Mouse (Mus musculus) limb, embryonic 15.5 days (tissue): Measurements from ENCODE around the gene Tmem132a. TPM values are rescaled to one million over a fixed set of nuclear protein-coding genes. Genes with fewer than 3 reads are reported as not detected.

Source experiments
- ATAC-seq: fragments of 200-750 bp; cut with Nextera tagmentation; 2 replicates; pipeline ENCODE4 v1.8.0; 2017; ENCODE audit warnings: low read depth, moderate TSS enrichment; ENCODE audit not compliant: insufficient number of reproducible peaks, low FRiP score, low TSS enrichment
- H3K27ac ChIP-seq: fragments of 300-500 bp; sonication (generic); 2 replicates; pipeline ENCODE4 v1.5.1; 2015; ENCODE audit warnings: moderate library complexity, mild to moderate bottlenecking, inconsistent platforms
- H3K27me3 ChIP-seq: fragments of 300-500 bp; sonication (generic); 2 replicates; pipeline ENCODE4 v1.6.1; 2015; ENCODE audit warnings: inconsistent platforms
- H3K36me3 ChIP-seq: fragments of 300-500 bp; sonication (generic); 2 replicates; pipeline ENCODE4 v1.6.1; 2015; ENCODE audit warnings: inconsistent platforms
- H3K4me1 ChIP-seq: fragments of 300-500 bp; sonication (generic); 2 replicates; pipeline ENCODE4 v1.6.1; 2015; ENCODE audit warnings: inconsistent platforms
- H3K4me2 ChIP-seq: fragments of 300-500 bp; sonication (generic); 2 replicates; pipeline ENCODE4 v1.6.1; 2015; ENCODE audit warnings: mild to moderate bottlenecking, inconsistent platforms
- H3K4me3 ChIP-seq: fragments of 300-500 bp; sonication (generic); 2 replicates; pipeline ENCODE4 v1.5.1; 2015; ENCODE audit warnings: mild to moderate bottlenecking, inconsistent platforms
- H3K9ac ChIP-seq: fragments of 300-500 bp; sonication (generic); 2 replicates; pipeline ENCODE4 v1.6.1; 2015; ENCODE audit warnings: inconsistent platforms
- H3K9me3 ChIP-seq: fragments of 300-500 bp; sonication (generic); 2 replicates; pipeline ENCODE4 v1.6.1; 2016; ENCODE audit warnings: inconsistent platforms
- WGBS: fragments of 180-500 bp; shearing (Covaris S2); methylation state at CpG from one replicate; pipeline ENCODE4 v1.1.7; 2015; 5-methylcytosine and 5-hydroxymethylcytosine counted together
- polyA plus RNA-seq: library from polyadenylated mRNA; unstranded; fragments of >200 nt; fragmentation: Nextera tagmentation; extraction: Ambion mirVana; gene quantifications from 2 replicates; pipeline ENCODE4 v1.2.1, GENCODE M21; 2015

Tmem132a gene
- polyA plus RNA-seq, 1 experiment from 2014 or later, result 67.4 TPM

DNA sequence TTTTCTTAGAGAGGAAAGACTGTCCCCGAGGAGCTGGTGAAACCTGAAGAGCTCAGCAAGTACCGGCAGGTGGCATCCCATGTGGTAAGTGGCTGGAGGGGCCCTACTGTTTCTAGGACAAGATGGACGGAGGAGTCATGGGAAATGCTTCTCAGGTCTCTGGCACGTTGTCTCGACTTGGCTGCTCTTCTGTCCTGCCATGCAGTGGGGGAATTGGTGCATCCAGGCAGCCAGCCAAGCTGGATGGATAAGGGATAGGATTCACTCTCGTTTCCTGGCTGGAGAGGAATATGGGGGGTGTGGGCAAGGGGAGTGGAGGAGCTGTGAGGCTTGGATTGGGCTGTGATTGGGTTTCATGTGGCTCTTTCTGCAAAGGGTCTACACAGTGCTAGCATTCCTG is 30.6 kb upstream of the Tmem132a start:
- peaks cover 15% of the 10 kb centered on the region for H3K4me1 ChIP-seq
- 75% methylated on average over 6 of the region's 6 CpGs for WGBS
- peaks cover 72% of the 10 kb centered on the region for H3K36me3 ChIP-seq

DNA sequence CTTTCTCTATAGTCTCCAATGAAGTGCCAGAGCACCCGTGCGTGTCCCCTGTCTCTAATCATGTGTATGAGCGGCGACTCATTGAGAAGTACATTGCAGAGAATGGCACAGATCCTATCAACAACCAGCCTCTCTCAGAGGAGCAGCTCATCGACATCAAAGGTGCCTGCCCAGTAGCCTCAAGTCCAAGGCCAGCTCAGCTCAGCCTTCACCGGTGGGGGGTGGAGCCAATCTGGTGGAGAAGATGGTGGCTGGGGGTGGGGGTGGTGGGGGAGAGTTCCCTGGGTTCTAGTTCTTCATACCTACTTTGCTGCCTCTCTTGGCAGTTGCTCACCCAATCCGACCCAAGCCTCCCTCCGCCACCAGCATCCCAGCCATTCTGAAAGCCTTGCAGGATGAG is 27.8 kb upstream of the Tmem132a start:
- no peak overlapping the region for H3K4me2 ChIP-seq
- no peak overlapping the region for H3K9ac ChIP-seq
- H3K9me3 ChIP-seq, result no peaks in the 10 kb centered on the region
- peaks cover 13% of the 10 kb centered on the region for H3K4me1 ChIP-seq
- no peak overlapping the region for H3K27ac ChIP-seq
- no peaks in the 10 kb centered on the region for H3K27me3 ChIP-seq
- no peak overlapping the region for H3K4me3 ChIP-seq
- peaks cover 45% of the 10 kb centered on the region for H3K36me3 ChIP-seq
- 86% methylated on average over 8 of the region's 8 CpGs for WGBS
- ATAC-seq, result no peak

More for the DNA sequence above, 30.6 kb upstream of the Tmem132a start:
- 0 out of 2 replicates have a peak overlapping the region, but pooled peaks have one; percentile 13 for H3K27ac ChIP-seq
- no peak overlapping the region for H3K4me2 ChIP-seq
- ATAC-seq, result no peak
- no peaks in the 10 kb centered on the region for H3K9me3 ChIP-seq
- no peak overlapping the region for H3K9ac ChIP-seq
- no peak overlapping the region for H3K4me3 ChIP-seq
- no peaks in the 10 kb centered on the region for H3K27me3 ChIP-seq

DNA sequence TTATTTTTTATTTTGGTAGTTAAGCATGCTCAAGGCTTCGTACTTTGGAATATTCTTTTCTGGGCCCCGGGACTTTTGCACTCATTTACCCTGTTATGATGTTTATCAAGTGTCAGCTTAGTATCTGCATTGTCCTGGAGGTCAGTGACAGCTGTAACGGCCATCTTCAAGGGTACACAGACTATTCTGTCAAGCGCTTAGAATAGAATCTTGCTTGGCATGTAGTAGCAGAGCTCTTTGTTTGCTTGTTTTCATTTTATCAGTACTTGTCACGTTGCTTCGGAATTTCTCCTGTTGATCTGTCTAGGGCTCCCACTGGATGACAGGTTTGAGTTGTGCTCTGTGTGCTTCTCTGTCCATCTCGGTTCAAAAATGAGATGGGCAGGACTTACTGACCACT is 27.1 kb upstream of the Tmem132a start:
- peak overlapping the region; percentile 83 for H3K4me3 ChIP-seq
- H3K9me3 ChIP-seq, result no peaks in the 10 kb centered on the region
- no peak overlapping the region for H3K9ac ChIP-seq
- no peaks in the 10 kb centered on the region for H3K27me3 ChIP-seq
- H3K4me2 ChIP-seq, result peak overlapping the region; percentile 74; the same call in 1 of the 2 replicates
- no peak overlapping the region for H3K27ac ChIP-seq
- 83% methylated on average over 7 of the region's 7 CpGs for WGBS
- ATAC-seq, result no peak
- H3K4me1 ChIP-seq, result peaks cover 13% of the 10 kb centered on the region
- H3K36me3 ChIP-seq, result peaks cover 39% of the 10 kb centered on the region

DNA sequence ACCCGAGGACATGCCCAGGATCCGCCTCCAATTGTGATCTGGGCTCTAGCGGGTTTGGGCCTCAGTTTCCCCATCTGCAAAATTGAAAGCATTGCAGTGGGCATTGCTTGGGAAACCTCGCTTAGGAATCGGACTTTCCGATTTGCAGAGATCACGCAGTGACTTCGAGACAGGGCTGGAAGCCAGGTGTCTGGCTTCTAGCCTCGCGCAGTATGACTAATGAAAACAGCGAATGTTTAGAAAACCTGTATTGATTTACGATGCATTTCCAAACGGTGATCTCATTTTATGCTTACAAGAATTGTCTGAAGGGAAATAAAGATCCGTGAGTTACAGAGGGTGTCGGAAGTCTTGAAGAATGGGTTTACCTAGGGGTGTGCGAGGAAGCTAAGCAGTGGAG is 26.0 kb upstream of the Tmem132a start:
- H3K27me3 ChIP-seq, result no peaks in the 10 kb centered on the region
- under 1% methylated on average over 16 of the region's 16 CpGs for WGBS

DNA sequence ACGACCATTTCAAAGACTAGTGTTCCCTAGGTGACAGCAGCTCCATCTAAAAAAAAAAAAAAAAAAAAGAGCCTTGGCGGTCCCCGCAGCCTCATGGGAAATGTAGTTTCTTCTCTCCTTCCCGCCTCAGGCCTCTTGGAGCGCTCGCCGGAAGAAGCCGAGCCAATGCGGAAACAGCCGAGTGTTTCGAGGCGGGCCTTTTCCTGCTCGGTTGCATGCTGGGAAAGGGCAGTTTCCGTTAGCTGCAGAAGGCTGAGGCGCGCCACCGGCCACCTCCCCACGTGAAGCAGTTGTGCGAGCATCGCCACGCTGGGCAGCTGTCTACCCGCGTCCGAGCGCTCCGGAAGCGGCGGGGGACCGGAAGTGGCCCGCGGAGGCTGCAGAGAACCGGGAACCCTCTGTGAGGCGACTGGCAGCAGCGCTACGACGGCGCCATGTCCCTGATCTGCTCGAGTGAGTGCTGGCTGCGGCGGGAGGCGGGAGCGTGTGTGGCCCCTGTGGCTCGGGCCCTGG is 25.3 kb upstream of the Tmem132a start, which contains the start of gene Prpf19:
Gene Prpf19, plus strand, starts transcription at position 216 of the 513 bp plus-strand sequence.
- peak within 1 kb of the TSS; percentile 74 for H3K4me2 ChIP-seq
- under 1% methylated on average over 43 of the region's 43 CpGs for WGBS
- no peaks in the 10 kb centered on the region for H3K9me3 ChIP-seq
- peaks cover 13% of the 10 kb centered on the region for H3K4me1 ChIP-seq
- peak within 1 kb of the TSS; percentile 90 for H3K9ac ChIP-seq
- peak within 1 kb of the TSS; percentile 83 for H3K4me3 ChIP-seq
- H3K36me3 ChIP-seq, result peaks cover 21% of the 10 kb centered on the region
- ATAC-seq, result peak; percentile 92
- peak within 1 kb of the TSS; percentile 94 for H3K27ac ChIP-seq
- no peaks in the 10 kb centered on the region for H3K27me3 ChIP-seq

More for the DNA sequence above, 26.0 kb upstream of the Tmem132a start:
- Histone ChIP-seq H3K36me3 (peaks cover 28% of the 10 kb centered on the region), H3K4me3 (peak overlapping the region; percentile 83), H3K4me2 (peak overlapping the region; percentile 74), H3K9ac (peak overlapping the region; percentile 90), H3K9me3 (no peaks in the 10 kb centered on the region), H3K27ac (peak overlapping the region; percentile 94), H3K4me1 (peaks cover 13% of the 10 kb centered on the region)
- no peak for ATAC-seq

DNA sequence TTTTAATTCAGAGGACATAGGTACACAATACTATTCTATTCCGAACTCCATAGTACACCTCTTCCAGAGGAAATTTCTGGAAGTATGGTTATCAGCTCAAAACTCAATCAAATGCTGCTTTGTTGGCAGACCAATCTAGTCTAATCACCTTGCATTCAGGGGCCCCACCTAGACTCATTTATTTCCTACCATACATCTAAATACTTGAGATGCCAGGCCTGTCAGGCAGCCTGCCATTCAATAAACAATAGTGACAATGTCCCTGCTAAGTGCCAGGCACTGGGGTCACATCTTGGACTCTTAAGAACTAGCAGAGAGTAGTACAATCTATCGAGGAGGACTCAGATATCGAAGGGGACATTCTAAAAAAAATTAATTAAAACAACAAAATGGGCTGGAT is 22.5 kb upstream of the Tmem132a start:
- 90% methylated on average over 3 of the region's 3 CpGs for WGBS

DNA sequence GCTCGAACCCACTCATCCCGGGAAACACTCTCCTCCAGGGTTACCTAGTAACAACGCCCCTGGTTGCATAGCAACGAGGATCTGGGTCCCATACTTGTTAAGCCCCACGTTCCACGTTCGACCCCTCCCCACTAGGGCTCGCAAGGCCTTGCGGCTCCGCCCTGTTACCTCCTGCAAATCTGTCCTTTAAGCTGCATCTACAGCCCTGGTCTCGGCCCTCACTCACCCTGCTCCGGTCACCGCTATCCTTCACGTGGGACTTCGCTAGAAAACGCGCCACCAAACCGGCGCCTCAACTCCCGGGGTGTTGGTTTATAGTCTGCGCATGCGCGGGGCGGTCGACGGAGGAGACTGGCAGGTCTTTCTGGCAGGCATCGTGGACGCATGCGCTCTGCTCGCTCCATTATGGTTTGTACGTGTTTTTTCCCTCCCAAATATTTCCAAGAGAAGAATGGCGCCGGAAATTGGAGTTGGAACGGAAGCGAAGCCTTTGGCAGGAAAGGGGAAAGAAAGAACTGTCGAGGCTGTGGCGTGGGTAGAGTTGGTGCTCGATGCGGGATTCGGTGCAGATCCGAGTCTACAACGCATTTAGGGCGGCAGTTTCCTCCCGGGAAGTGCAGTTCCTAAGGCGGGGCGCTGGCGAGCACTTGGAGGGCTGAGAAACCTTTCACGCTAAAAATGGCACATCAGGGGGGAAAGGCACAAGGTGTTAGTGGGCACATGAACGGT is 11.8 kb upstream of the Tmem132a start, which contains the start of gene Tmem109:
Gene Tmem109, minus strand, starts transcription at position 576 of the 729 bp plus-strand sequence.
- H3K27ac ChIP-seq, result peak within 1 kb of the TSS; percentile 98
- peak within 1 kb of the TSS; percentile 91 for H3K4me2 ChIP-seq
- H3K4me3 ChIP-seq, result peak within 1 kb of the TSS; percentile 68
- H3K9ac ChIP-seq, result peak within 1 kb of the TSS; percentile 60
- peaks cover 17% of the 10 kb centered on the region for H3K4me1 ChIP-seq
- under 1% methylated on average over 49 of the region's 49 CpGs for WGBS
- H3K36me3 ChIP-seq, result 0 out of 2 replicates have a peak, but pooled peaks cover 7% of the 10 kb centered on the region
- ATAC-seq, result peak; percentile 86
- no peaks in the 10 kb centered on the region for H3K27me3 ChIP-seq
- no peaks in the 10 kb centered on the region for H3K9me3 ChIP-seq

More for the DNA sequence above, 22.5 kb upstream of the Tmem132a start:
- no peaks in the 10 kb centered on the region for H3K36me3 ChIP-seq
- no peak overlapping the region for H3K27ac ChIP-seq
- ATAC-seq, result no peak
- no peak overlapping the region for H3K4me2 ChIP-seq
- H3K9me3 ChIP-seq, result no peaks in the 10 kb centered on the region
- H3K4me3 ChIP-seq, result no peak overlapping the region
- H3K4me1 ChIP-seq, result peaks cover 13% of the 10 kb centered on the region
- no peaks in the 10 kb centered on the region for H3K27me3 ChIP-seq
- no peak overlapping the region for H3K9ac ChIP-seq

DNA sequence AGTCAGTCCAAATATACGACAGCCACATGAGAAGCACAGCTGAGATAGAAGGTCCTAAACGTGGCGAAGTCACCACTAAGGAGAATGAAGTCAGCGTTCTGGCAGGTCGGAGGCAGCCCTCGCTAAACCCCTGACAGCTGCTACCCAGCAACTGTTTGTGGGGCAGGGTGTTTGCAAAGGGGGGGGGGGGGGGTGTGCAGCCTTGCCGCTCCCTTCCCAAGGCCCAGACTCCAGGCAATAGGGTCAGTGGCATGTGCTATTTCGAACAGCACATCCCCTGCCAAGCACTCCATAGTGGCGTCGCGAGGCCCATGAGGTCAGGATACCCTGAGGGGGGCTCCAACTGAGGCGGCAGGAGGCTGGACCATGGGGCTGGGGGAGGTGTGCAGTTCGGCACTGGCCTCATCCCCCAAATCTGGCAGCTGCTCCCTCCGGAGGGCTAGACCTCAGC is 11.3 kb upstream of the Tmem132a start:
- Histone ChIP-seq H3K9ac (peak overlapping the region; percentile 60), H3K36me3 (0 out of 2 replicates have a peak, but pooled peaks cover 7% of the 10 kb centered on the region), H3K27ac (peak overlapping the region; percentile 98), H3K4me3 (peak overlapping the region; percentile 68), H3K4me1 (peaks cover 17% of the 10 kb centered on the region), H3K4me2 (peak overlapping the region; percentile 91), H3K9me3 (no peaks in the 10 kb centered on the region), H3K27me3 (no peaks in the 10 kb centered on the region)
- WGBS, result 3% methylated on average over 13 of the region's 14 CpGs
- ATAC-seq, result peak; percentile 48

DNA sequence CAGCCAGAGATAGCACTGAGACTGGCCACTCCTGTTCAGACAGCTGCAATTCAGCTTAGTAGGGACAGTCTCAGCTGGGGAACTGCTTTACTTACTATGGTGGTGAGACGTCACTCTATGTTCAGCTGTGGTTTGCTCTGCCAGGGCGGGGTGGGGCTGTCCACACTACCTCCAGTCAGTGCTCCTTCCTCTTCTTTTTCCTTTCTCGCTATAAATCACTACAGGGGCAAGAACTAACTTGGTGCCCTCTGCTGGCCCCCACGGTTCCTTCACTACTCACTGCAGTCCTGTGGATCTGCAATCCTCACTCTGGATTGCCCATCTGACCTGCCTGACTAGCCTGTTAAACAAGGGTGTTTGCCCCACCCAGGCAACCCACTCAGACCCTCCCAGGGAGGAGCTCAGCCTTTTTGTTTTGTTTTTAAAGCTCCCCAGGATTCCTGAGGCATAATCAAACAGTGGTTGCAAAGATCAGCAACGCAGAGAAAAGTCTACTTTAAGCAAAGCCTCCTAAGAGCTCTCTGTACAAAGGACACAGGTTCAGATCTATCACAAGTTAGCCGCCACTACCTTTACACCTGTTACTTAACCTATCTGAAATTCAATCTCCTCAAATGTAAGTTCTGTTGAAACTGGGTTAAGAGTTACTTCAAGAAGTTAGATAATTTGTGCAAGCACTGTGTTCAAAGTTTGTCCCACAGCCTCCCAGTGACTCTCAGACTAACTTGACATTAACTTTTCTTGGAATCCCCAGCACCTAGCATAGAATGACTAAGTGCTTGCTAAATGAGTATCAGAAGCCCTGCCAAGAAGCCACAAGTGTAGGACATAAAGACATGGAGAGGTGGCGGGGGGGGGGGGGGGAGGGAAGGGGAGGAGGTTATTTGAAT is 10.6 kb upstream of the Tmem132a start:
- 0 out of 2 replicates have a peak, but pooled peaks have one; percentile 15 for ATAC-seq
- peak overlapping the region; percentile 60; the same call in 1 of the 2 replicates for H3K9ac ChIP-seq

DNA sequence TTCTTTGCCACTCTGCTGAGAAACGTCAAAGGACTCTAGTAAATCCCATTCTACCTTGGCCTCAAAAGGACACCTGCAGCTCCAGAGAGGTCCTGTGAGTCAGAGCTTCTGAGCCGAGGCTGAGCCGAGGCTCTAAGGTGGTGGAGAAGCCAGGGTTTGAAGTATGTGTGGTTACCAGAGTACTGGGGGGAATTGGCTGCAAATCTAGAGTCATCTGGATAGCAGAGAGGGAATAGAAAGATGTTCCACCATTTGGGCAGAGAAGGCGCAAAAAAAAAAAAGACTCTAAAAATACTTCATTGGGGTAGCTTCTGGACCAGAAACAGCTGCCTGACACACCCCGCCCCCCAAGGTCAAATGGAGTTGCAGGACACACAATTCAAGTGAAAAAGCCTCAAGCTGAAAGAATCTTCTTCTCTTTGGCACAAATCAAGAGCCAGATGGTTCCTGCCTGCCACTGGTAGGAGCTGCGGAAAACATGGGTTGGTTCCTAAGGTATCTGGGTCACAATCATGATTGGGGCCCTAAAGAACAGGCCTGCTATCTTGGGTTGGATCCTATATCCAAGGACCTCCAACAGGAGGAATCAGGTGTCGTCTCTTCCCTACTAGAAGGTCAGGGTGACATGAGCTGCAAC is 8.6 kb upstream of the Tmem132a start:
- Histone ChIP-seq H3K27ac (no peak overlapping the region), H3K27me3 (no peaks in the 10 kb centered on the region), H3K4me2 (no peak overlapping the region), H3K4me1 (peaks cover 17% of the 10 kb centered on the region), H3K36me3 (peaks cover 22% of the 10 kb centered on the region), H3K4me3 (no peak overlapping the region), H3K9me3 (no peaks in the 10 kb centered on the region), H3K9ac (no peak overlapping the region)
- WGBS, result 87% methylated on average over 7 of the region's 7 CpGs
- ATAC-seq, result no peak

More for the DNA sequence above, 10.6 kb upstream of the Tmem132a start:
- Histone ChIP-seq H3K27ac (peak overlapping the region; percentile 63), H3K4me1 (peaks cover 17% of the 10 kb centered on the region), H3K9me3 (no peaks in the 10 kb centered on the region), H3K4me2 (peak overlapping the region; percentile 91), H3K36me3 (0 out of 2 replicates have a peak, but pooled peaks cover 7% of the 10 kb centered on the region), H3K27me3 (no peaks in the 10 kb centered on the region), H3K4me3 (peak overlapping the region; percentile 68)
- WGBS, result 38% methylated on average over 7 of the region's 7 CpGs

DNA sequence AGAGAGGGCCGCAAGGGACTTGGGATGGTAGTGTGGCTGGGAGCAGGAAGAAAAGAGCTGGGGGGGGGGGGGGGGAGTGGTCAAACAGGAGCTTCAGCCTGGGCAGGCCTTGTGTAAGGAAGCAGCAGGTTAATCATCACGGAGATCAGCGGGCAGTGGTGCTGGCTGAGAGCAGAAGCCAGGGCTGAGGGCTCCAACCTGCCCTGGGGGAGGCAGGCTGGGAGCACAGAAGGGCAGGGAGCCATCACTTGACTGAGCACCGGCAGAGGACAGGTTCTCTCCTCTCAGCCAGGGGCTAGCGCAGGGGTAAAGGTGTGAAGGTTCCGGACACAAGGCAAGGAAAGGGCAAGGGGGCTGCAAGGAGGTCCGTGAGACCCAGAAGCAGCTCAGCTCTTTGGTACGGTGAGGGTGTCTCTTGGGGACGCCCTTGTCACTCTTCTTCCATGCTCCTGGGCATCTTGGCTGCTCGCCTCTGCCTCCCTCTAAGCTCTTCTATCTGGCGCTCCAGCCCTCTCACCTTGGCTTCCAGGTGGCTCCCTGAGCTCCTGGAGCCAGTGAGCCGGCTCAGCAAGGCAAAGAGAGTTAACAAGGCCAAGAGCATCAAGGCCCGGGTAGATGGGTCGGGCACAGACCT is 1.7 kb upstream of the Tmem132a start:
- H3K9ac ChIP-seq, result no peak overlapping the region
- no peaks in the 10 kb centered on the region for H3K27me3 ChIP-seq
- peaks cover 30% of the 10 kb centered on the region for H3K4me1 ChIP-seq
- H3K4me2 ChIP-seq, result no peak overlapping the region
- peaks cover 48% of the 10 kb centered on the region for H3K36me3 ChIP-seq
- 75% methylated on average over 14 of the region's 14 CpGs for WGBS
- no peak for ATAC-seq
- no peak overlapping the region for H3K4me3 ChIP-seq
- no peaks in the 10 kb centered on the region for H3K9me3 ChIP-seq
- H3K27ac ChIP-seq, result no peak overlapping the region
